Mouse (Mus musculus) cerebellum, adult 11 months (tissue): Measurements from ENCODE around the gene Olfr78.

Experiments
- DNase-seq: peaks from one replicate; pipeline ENCODE4 v3.0.0; 2022

Gene Olfr78

DNA sequence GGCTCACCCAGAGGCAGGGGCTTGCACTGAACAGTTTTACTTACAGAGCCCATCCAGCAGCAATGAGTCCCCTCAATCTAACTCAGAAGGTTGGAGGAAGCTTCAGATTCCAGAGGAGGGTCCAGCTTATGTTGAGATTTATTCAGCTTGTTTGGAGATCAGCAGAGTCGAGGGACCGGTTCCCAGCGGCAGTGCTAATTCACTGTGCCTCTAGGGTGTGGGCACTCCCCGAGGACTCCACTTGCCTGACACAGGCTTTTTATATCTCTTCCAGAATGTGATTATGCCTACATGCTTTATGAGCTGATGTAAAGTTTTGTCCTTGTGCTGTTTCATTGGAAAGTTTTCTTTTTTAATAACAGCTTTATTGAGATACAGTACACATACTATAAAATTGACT lies at the start of gene Olfr78, which contains the start of gene Olfr560:
Gene Olfr78, minus strand, starts transcription at position 206 of the 400 bp plus-strand sequence.
Gene Olfr560, minus strand, starts transcription at position 101 of the 400 bp plus-strand sequence.
- DNase-seq, result no peak

DNA sequence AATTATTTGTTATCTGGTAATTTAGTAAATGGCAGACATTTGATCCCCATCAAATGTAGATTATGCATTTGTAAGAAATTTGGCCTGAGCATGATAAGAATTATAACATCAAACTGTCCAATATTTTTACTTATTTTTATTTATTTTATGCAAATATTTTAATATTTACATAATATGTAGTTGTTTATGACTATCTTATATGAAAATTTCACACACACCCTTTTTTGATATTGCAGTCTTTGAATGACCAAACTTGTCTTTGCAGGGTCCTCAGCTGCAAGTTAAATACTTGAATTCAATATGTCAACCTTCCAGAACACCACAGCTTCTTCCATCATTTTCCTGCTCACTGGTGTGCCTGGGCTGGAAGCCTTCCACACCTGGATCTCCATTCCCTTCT lies 43.9 kb upstream of the Olfr78 start, which contains the start of gene Olfr564:
Gene Olfr564, plus strand, starts transcription at position 301 of the 400 bp plus-strand sequence.
- no peak for DNase-seq

DNA sequence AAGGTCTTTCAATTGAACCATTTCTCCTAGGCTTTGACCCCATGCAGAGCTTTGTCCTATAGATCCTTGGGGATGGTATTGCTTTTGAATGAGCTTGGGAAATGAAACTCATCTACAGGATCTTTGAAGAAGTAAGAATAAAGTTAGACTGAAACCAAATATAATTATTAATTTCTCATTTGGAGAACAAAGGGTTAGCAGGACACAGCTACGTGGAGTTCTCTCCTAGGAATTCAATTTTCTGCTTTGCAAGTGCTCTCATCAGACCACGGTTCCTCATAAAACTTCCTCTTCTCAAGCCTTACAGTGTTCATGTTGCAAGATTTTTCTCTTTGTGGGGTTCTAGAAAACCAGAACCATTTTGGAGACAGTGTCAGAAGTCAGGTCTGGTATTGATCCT lies 11.7 kb upstream of the Olfr78 start, which contains the start of gene Olfr561:
Gene Olfr561, plus strand, starts transcription at position 301 of the 400 bp plus-strand sequence.
- no peak for DNase-seq

- DNase-seq, result no peak
Observed at GRCm38 (mm10) chr7:102752086-102752485, 7.2 kb downstream of the Olfr78 start.

- DNase-seq, result no peak
Observed at GRCm38 (mm10) chr7:102737705-102738104, 21.6 kb downstream of the Olfr78 start.

DNA sequence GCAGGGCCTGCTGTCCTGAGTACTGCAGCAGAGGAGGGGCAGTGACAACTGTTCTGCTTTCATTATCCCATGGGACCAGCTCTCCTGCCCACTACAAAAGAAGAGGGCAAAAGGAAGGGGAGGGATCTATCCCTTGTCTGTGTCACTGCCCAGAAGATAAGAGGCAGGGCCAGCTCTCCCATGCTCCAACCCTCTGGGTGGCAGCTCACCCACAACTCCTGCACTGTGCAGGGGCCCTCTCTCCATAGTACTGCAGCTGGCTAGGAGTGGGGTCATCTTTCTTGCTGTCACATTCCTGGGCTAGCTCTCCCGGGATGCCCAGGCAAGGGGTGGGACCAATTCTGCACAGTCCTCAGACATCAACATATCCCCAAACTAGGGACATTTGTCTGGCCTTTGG lies 25.5 kb downstream of the Olfr78 start:
- DNase-seq, result no peak

DNA sequence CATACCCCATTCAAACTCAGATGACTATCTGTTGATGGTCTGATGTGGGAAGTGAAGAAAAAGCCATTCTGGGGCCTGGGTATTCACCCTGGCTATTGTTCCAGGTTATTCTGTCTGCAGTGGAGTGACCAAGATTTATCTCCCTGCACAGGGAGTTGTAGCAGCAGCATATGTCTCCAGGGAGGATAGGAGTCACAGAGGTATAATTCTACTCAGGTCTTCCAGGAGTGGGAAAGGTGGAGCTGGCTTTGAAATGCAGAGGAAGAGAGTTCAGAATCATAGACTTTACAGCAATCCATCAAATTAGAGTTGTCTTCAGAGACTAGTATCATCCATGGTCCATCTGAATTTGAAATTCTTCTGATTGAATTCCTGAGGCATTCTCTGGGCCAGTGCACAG lies 31.9 kb downstream of the Olfr78 start, which contains the start of gene Olfr559:
Gene Olfr559, minus strand, starts transcription at position 101 of the 400 bp plus-strand sequence.
- DNase-seq, result no peak

GRCm38 (mm10) chr7:102718970-102719369 lies 40.3 kb downstream of the Olfr78 start, which contains the start of gene Olfr33:
Gene Olfr33 (minus strand): TSS chr7:102719070.
- DNase-seq, result no peak

GRCm38 (mm10) chr7:102701915-102702314 lies 57.4 kb downstream of the Olfr78 start, which contains the start of gene Olfr558:
Gene Olfr558 (plus strand): TSS chr7:102702215.
- DNase-seq, result no peak

- DNase-seq, result peak; percentile 22
Observed at GRCm38 (mm10) chr7:102698461-102698860, 60.8 kb downstream of the Olfr78 start.

- DNase-seq, result no peak
Observed at GRCm38 (mm10) chr7:102695358-102696125, 63.7 kb downstream of the Olfr78 start, which contains the start of gene Olfr557. Gene Olfr557 (plus strand): TSS chr7:102695910.
